Mouse (Mus musculus): ENCODE results near the gene Unk.

Unk gene

GRCm38 (mm10) chr11:116034584-116034983 is 4.5 kb downstream of the Unk start:
- DNase-seq, result no peak

GRCm38 (mm10) chr11:116036671-116037070 is 6.5 kb downstream of the Unk start:
- no peak for DNase-seq

GRCm38 (mm10) chr11:116037826-116038225 is 7.7 kb downstream of the Unk start:
- no peak for DNase-seq

GRCm38 (mm10) chr11:116040593-116040992 is 10.5 kb downstream of the Unk start:
- DNase-seq, result no peak

GRCm38 (mm10) chr11:116041833-116042232 is 11.7 kb downstream of the Unk start:
- DNase-seq, result no peak

DNA sequence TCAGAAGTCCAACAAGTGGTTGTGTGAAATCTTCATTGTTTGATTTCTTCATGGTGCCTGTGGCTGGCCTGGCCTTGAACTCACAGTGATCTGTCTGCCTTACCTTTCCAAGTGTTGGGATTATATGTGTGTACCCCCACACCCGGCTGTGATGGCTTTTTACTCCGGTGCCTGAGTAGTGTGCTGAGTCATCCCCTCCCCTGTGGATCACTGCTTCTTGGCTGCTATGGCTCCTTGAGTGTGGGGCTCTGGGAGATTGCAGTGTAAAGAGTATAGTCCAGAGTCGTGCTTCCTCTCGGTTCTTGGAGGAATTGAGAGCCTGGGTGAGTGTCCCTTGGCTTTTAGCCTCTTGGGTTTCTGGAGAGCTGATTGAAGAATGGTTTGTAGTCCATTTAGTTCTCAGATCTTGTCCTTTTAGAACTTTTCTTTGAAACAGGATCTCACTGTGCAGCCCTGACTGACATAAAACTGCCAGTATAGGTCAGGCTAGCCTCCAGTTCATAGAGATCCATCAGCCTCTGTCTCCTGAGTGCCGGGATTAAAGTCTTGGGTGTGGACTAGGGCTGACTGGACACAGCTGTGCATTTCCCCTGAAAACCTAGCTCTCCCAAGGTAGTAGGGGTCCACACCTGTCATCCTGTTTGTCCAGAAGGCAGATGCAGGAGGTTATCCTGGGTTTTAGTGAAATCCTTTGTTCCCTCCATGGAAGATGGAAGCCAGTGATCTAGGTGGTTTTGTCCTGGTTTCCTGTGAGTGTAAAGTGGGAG is 12.4 kb downstream of the Unk start:
- DNase-seq, result no peak

DNA sequence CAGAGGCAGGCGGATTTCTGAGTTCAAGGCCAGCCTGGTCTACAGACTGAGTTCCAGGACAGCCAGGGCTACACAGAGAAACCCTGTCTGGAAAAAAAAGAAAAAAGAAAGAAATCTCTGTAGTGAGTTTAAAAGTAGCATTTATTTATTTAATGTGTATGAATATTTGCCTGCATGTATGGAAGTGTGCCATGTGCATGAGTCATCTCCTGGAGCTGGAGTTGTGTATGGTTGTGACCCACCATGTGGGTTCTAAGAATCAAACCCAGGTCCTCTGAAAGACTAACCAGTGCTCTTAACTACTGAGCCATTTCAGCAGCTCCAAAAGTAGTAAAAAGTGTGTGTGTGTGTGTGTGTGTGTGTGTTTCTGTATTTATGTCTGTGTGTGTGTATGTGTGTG is 13.2 kb downstream of the Unk start:
- DNase-seq, result no peak

DNA sequence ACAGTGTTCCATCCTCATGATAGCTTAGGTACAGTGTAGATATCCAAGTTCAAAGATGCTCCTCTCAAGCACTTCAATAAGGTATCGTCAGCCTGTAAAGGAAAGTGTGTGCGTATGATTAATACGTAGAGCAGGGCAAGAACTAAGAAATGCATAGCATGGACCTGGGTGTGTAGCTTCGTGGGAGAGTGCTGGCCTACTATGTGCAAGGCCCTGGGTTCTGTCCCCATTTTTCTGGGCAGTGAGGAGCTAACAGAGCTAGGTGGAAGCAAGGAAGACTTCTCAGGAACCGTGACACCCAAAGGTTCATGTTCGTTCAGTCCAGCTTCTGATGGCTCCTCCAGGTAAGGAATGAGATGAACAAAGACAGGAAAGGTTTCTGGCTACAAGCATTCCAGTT is 15.1 kb downstream of the Unk start:
- DNase-seq, result no peak

GRCm38 (mm10) chr11:116049610-116050009 is 19.5 kb downstream of the Unk start:
- no peak for DNase-seq

DNA sequence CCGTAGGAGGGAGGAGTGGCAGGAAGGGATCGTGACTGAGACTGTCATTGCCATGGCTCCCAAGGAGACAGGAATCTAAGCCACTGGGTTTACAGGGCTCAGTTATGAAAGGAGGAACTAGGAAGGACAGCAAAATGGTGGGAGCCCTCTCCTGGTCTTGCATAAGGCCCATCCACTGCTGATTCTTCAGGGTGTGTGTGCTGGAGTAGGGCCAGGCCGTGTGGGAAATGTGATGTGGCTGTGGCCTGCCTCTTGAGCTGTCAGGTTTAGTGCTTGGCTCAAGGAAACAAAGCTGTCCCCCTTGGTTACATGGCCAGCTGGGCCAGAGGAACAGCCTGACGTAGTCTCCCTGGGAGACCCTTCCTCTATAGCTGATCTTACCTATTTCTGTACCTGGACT is 20.1 kb downstream of the Unk start:
- no peak for DNase-seq

DNA sequence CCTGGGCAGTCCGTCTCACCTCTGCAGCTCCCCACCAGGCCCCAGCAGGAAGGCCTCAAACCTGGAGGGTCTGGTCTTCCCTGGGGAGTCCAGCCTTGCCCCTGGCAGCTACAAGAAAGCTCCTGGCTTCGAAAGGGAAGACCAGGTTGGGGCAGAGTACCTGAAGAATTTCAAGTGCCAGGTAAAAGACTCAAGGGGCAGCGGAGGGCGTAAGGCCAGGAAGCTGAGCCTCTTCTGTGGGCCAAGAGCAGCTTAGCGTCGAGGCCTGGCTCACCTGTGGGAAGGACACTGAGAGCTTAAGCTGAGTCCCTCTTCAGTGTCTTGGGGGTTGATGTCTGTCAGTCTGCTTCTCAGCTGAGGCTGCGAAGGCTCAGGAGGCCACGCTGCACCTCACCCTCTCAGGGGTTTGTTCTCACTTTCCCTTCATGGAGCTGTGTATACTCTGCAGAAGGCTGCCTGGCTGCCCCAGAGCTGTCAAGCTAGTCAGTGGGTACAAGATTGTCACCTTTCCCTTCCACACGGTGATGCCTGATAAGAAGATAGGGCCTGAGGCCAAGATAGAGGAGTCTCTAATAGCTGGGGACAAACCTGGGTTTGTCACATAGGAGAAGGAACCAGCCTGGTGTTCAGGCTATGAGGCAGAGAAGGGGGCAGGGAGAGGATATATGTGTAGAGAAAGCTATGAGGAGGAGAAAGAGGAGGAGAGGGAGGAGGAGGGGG is 23.5 kb downstream of the Unk start:
- DNase-seq, result no peak

- no peak for DNase-seq
These were observed 25.8 kb downstream of the Unk start for GRCm38 (mm10) chr11:116055873-116056272.

DNA sequence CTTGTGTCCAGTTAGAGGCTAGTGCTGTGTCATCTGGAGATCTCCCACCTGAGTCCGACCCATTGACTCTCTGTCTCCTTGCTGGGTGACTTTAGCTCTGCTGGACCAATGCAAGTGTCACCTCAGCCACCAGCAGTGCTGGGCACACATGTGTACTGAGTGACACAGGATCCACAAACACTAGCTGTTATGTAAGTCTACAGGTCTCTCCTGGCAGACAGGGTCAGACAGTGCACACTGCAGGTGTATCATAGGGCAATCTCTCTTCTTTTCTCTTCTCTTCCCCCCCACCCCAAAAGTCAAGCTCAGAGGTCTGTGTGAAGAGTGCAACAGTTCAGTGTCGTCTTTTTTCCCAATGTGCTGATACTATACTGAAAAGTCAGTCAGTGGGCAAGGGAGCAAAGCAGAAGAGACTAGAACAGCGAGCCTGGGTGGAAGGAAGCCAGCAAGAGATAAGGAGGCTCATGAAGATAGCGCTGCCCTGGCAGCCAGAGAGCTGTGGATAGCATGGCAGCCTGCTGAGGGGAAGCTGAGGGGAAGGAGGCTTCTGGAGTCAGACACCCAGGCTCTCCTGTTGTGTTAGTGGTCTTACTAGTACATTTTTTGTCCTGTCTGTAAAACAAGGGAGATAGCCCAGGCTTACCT is 27.2 kb downstream of the Unk start:
- no peak for DNase-seq

DNA sequence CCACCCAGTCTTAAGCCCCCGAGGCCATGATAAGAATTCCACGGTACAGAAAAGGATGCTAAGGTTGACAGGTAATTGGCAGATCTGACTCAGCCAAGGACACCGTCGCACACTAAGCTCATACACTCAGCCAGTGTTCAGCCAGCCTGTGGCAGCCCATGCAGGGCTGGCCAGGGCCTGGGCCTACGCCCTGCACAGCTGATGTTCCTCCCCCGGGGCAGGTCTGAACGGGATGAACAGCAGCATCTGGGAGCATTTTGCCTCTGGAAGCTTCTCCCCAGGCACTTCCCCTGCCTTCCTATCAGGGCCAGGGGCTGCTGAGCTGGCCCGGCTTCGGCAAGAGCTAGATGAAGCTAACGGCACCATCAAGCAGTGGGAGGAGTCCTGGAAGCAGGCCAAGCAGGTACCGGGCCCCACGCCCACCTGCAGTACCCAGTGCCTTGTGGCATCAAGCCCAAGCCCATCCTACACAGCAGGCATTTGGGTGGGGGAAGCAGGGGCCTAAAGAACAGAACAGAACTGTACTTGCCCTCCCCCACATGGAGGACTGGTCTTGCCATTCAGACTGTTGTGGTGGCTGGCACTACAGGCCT is 28.0 kb downstream of the Unk start:
- no peak for DNase-seq

DNA sequence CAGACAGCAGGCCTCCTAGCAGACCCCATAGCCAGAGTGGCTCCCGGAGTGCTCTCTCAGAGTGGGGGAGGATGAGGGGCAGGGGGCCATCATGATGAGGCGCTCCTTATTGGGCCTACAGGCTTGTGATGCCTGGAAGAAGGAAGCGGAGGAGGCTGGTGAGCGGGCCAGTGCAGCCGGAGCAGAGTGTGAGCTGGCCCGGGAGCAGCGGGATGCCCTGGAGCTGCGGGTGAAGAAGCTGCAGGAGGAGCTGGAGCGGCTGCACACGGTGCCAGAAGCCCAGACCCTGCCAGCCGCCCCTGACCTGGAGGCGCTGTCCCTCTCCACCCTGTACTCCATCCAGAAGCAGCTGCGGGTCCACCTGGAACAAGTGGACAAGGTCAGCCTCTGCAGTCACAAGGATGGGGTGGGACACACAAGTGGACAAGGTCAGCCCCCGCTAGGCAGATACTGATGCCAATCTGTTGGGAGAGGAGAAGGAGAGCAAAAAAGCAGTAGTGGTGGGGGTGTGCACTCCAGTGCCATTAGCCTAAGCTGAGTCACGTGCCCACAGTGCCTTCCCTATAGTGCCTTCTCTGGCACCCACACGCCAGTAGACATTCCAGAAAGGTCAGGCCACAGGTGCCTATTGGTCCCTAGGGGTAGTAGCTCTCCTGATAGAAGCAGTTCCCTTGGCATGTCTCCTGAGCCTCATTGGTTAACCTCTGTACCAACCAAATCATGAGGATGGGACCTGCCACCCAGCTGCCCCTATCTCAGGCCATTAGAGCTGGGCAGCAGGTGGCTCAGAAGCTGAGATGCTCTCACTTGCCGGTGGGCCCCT is 29.0 kb downstream of the Unk start:
- DNase-seq, result no peak

DNA sequence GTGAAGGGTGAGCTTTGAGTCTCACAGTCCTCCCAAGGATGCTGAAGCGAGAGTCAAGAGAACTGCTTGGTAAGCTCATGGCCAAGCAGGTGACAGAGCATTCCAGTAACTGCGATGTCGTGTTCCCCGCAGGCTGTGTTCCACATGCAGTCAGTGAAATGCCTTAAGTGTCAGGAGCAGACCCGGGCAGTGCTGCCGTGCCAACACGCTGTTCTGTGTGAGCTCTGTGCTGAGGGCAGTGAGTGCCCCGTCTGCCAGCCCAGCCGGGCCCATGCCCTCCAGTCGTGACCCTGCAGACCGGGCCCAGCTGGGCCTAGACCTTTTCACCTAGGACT is 29.5 kb downstream of the Unk start:
- DNase-seq, result no peak

GRCm38 (mm10) chr11:116060596-116060995 is 30.5 kb downstream of the Unk start:
- no peak for DNase-seq

DNA sequence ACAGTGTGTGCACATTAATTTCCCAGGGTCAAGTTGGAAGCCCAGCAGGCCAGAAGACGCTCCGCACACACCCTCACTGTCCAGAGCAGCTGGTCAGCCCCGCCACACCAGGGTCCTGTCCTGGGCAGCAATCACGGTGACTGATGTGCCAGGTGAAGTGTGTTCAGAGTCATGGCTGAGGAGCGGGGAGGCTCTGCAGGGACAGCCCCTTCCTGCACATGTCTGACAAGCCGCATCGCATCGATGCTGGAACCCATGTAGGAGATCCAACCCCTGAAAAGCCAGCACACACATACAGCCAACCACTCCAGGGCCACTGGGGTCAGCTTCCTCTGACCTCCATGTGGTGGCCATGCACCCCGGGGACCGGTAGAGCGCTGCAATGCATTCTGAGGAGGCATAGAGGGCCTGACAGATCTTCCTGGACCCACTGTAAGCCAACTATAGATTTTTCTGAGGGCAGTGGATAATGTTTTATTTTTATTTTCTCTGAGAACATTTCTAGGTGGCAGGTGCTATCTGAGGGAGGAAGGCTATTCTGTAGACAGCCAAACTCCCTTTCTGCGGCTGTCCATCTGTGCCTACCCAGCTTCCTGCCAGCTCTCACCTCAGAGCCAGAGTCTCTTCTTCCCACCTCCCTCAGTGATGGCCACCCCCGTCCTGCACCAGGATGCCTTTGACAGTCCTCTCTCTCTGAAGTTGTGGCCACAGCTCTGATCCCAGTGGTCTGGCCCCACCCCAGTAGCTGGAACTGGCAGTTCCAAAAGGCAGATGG is 31.7 kb downstream of the Unk start:
- no peak for DNase-seq

DNA sequence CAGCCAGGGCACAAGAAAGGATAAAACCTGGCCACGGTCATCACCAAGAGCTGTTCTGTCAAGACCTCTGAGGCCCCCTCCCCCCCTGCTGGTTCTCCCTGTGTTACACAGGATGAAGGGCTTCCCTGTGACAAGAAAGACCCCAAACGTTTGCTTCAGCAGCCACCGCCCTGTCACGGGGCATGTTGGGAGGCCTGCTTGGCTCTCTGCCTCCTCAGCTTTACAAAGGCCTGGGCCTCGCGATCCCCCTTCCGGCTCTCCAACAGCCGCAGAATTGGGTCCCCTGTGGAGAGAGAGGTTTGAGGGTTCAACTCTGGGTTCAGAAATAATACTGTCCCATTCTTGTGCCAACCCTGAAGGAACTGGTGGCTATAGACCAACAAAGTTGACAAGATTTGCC is 32.4 kb downstream of the Unk start:
- DNase-seq, result no peak

DNA sequence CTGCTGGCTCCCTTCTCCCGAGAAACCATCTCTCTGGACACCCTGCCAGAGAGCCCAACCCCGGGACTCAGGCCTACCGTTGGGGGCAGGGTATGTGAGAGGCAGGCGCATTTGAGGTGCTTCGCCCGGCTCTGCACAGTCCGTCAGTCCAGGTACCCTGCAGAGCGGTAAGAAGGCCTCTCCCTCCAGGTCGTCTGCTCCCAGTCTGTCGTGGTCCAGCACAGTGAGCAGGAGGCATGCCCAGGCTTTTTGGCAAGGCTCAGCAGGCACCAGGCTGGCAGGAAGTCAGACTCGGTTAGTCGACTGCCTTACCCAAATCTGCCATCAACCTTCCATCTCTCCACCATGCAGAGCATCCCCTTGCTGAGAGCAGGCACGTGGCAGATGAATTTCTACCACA is 33.4 kb downstream of the Unk start:
- DNase-seq, result no peak

- no peak for DNase-seq
These were observed 34.2 kb downstream of the Unk start for GRCm38 (mm10) chr11:116064187-116064867.

All from kidney, postnatal 25 days (tissue).